Mouse (Mus musculus): ENCODE results near the gene Lrrc4c. TPM values are rescaled to one million over a fixed set of nuclear protein-coding genes. Genes with fewer than 3 reads are reported as not detected.

The Lrrc4c gene
- polyA plus RNA-seq, 1 experiment = 0.48 TPM

GRCm38 (mm10) chr2:96461566-96461965, 143.6 kb downstream of the Lrrc4c start:
- no peak overlapping the region for H3K27ac ChIP-seq (replicated peaks; ENCODE audit: low read depth, low read length)

DNA sequence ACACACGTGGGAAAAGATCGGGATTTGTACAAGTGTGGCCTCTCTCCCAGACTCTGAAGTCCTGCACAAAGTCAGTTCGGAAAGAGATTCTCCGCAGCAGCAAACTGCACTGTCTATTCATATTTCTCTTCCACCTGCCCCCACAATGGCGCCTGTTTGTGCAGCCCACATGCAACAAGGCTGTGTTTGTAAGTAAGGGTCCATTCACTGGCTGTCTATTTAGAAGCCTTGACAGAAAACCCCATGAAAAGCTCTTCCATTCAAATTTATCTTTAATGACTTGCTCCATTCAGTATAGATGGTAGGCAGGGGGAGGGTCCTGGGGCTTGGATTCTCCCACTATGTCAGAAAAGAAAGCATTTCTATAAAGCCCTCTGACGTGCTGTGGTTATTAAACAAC, 157.7 kb downstream of the Lrrc4c start:
- Histone ChIP-seq H3K4me1 (ENCODE audit: control insufficient read depth, insufficient read depth, insufficient read length, low read length) (no peaks in the 10 kb centered on the region), H3K4me3 (ENCODE audit: insufficient read depth, low read depth, low read length) (no peak overlapping the region), H3K27ac (replicated peaks; ENCODE audit: low read depth, low read length) (no peak overlapping the region)

More at GRCm38 (mm10) chr2:96461566-96461965, 143.6 kb downstream of the Lrrc4c start:
- Histone ChIP-seq H3K4me3 (ENCODE audit: insufficient read depth, low read depth, low read length) (no peak overlapping the region), H3K4me1 (ENCODE audit: control insufficient read depth, insufficient read depth, insufficient read length, low read length) (no peaks in the 10 kb centered on the region)

DNA sequence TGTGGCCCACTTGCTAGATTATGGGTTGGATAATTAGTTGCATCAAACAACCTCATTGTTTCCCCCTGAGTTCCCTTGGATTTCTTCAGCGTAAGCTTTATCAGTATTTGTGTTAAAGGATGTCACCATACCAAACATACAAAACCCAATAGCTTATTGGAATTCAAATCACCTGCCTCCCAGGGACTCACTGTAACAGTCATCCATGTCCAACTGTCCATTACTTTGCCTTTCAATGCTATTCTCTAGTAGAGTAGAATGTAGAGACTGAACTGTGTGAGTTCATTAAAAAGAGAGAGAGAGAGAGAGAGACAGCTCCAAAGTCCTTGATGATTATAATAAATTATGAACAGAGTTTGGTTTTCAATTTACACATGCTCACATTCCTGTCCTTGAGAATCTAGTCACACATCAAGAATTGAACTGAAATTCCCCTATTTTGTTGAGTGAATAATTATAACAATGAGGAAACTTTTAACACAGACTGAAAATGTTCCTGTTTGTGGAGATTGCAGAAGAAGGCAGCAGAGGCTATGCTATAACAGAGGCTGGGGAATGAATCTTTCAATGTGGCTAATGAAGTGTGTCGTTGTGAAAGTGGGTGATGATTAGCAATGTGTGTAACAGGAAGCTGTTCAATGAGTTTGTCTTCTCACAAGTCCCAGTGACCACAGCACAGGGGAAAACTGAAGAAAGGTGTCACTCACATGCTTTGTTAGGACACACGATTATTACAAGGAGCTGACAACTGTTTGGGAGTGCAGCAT, 181.3 kb downstream of the Lrrc4c start:
- Histone ChIP-seq H3K4me3 (ENCODE audit: insufficient read depth, low read depth, low read length) (no peak overlapping the region), H3K27ac (replicated peaks; ENCODE audit: low read depth, low read length) (no peak overlapping the region), H3K4me1 (ENCODE audit: control insufficient read depth, insufficient read depth, insufficient read length, low read length) (no peaks in the 10 kb centered on the region)

DNA sequence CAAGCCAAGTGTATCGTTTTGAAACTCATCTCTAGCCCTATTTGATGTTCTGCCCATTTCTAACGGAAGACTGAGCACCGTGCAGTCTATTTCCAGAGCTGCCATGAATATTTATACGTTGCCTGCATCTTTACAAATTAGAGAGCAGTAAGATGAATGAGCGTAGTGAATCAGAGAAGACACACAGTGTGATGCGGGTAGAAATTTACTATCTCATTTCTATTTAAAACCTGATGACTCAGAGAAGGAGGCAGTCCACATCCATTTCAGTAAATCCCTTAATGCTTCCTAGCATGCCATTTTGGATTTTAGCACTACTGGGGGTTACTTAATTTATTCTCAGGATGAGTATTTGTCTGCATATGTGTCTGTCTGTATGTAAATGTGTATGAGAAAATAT, 186.2 kb downstream of the Lrrc4c start:
- Histone ChIP-seq H3K4me3 (ENCODE audit: insufficient read depth, low read depth, low read length) (no peak overlapping the region), H3K27ac (replicated peaks; ENCODE audit: low read depth, low read length) (no peak overlapping the region), H3K4me1 (ENCODE audit: control insufficient read depth, insufficient read depth, insufficient read length, low read length) (no peaks in the 10 kb centered on the region)

GRCm38 (mm10) chr2:96505641-96506040, 187.7 kb downstream of the Lrrc4c start:
- no peak overlapping the region for H3K27ac ChIP-seq (replicated peaks; ENCODE audit: low read depth, low read length)
- H3K4me1 ChIP-seq (ENCODE audit: control insufficient read depth, insufficient read depth, insufficient read length, low read length) = no peaks in the 10 kb centered on the region
- H3K4me3 ChIP-seq (ENCODE audit: insufficient read depth, low read depth, low read length) = no peak overlapping the region

DNA sequence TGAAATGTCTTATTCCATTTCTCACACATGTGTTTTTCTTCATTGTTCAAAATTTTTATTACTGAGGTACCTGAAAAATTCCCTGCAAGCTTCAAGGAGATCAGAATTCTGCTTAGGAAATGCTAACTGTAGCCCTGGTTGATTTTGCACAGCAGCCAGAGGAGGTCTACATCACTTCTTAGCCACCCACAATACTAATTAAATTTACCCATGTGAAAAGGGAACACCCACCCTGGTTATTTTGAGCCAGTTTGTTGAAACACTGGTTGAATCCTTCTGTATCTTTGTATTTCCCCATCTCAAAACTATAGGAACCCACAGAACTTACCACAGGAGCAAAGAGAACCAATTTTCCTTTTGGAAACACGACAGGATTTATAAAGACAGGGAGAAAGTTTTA, 191.0 kb downstream of the Lrrc4c start:
- Histone ChIP-seq H3K4me3 (ENCODE audit: insufficient read depth, low read depth, low read length) (no peak overlapping the region), H3K4me1 (ENCODE audit: control insufficient read depth, insufficient read depth, insufficient read length, low read length) (no peaks in the 10 kb centered on the region), H3K27ac (replicated peaks; ENCODE audit: low read depth, low read length) (no peak overlapping the region)

DNA sequence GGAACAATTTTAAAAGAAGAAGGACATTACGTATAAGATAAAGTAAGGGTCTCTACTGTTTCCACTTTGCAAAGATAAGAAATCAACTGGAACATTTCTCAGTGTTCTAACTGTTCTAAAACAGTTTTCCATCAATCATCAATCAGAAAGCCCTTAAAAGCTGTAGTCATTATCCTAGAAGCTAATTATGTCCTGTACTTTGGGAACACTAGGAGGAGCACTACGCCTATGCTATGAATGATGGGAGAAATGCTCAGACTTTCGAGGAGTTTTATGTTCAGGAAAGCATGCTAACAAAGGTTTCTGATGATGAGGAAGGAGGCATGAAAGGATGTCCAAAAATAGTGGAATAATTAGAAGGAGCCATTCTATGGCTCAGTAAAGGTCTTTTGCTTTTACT, 219.5 kb downstream of the Lrrc4c start:
- Histone ChIP-seq H3K4me1 (ENCODE audit: control insufficient read depth, insufficient read depth, insufficient read length, low read length) (no peaks in the 10 kb centered on the region), H3K27ac (replicated peaks; ENCODE audit: low read depth, low read length) (no peak overlapping the region)

DNA sequence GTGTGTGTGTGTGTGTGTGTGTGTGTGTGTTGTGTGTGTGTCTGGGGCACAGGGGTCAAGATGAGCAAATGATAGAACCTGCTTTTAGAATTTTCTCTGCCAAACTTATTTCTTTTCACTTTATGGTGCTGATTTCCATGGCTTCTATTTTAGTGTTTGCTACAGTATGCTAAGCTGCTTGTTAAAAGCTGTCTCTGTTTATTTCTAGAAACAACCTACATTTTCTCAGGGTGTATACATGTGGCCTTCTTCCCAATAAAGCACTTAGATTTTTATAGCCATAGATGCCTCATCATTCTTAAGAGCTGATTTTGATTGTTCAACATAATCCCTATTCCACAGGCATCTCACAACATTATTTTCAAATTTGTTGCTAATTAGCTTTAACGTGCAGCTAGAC, 229.2 kb downstream of the Lrrc4c start:
- H3K4me3 ChIP-seq (ENCODE audit: insufficient read depth, low read depth, low read length) = no peak overlapping the region
- H3K4me1 ChIP-seq (ENCODE audit: control insufficient read depth, insufficient read depth, insufficient read length, low read length) = no peaks in the 10 kb centered on the region
- H3K27ac ChIP-seq (replicated peaks; ENCODE audit: low read depth, low read length) = no peak overlapping the region

More for the DNA sequence above, 219.5 kb downstream of the Lrrc4c start:
- H3K4me3 ChIP-seq (ENCODE audit: insufficient read depth, low read depth, low read length) = no peak overlapping the region

- no peak overlapping the region for H3K27ac ChIP-seq (replicated peaks; ENCODE audit: low read depth, low read length)
- no peaks in the 10 kb centered on the region for H3K4me1 ChIP-seq (ENCODE audit: control insufficient read depth, insufficient read depth, insufficient read length, low read length)
- H3K4me3 ChIP-seq (ENCODE audit: insufficient read depth, low read depth, low read length) = no peak overlapping the region
Observed at GRCm38 (mm10) chr2:96573755-96574154, 255.8 kb downstream of the Lrrc4c start.

DNA sequence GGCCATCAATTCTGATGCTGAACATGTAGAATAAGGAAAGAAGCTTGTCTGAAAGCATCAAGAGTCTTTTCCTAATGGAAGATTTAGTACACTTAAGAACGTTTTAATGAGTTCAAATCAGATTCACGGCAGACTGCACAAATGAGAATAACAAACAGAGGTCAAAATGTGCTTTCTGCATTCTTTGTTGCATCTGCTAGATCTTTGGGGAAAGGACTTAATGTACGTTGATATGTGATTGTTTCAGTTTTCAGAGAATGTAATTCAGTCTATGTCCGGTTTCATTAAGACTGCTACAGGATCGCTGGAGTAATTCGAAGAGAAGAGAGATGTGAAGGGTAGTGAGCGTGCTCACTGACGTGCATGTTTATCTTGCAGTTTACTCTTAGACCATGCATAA, 259.7 kb downstream of the Lrrc4c start:
- Histone ChIP-seq H3K27ac (replicated peaks; ENCODE audit: low read depth, low read length) (no peak overlapping the region), H3K4me3 (ENCODE audit: insufficient read depth, low read depth, low read length) (no peak overlapping the region)

DNA sequence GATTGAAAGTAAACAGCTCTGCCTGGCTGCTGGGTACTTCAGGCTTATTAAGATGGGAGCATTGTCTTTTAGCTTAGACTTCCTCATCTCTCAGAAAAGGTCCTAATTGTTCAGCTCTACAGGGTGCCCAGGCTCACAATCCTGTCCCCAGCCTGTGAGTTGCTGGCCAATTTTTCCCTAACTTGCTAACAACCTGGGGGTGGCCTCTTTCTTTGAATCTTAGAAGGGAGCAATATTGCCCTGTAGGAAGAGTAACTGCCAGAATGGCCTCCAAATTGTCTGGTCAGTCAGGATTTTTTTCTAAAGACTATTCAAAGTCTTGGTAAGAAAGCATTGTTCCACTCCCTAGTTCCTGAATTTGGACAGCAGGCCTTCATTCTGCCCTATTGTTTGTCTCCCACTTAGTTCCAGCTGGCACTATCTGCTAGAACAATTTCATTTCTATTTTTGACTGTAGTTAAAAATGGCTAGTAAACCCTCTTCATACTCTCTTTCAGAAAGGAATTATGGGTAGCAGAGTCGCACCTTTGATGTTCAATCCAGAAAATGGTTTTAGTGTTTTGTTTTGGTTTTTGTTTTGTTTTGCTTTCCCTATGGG, 262.3 kb downstream of the Lrrc4c start:
- Histone ChIP-seq H3K27ac (replicated peaks; ENCODE audit: low read depth, low read length) (no peak overlapping the region), H3K4me1 (ENCODE audit: control insufficient read depth, insufficient read depth, insufficient read length, low read length) (no peaks in the 10 kb centered on the region), H3K4me3 (ENCODE audit: insufficient read depth, low read depth, low read length) (no peak overlapping the region)

More for the DNA sequence above, 259.7 kb downstream of the Lrrc4c start:
- no peaks in the 10 kb centered on the region for H3K4me1 ChIP-seq (ENCODE audit: control insufficient read depth, insufficient read depth, insufficient read length, low read length)

DNA sequence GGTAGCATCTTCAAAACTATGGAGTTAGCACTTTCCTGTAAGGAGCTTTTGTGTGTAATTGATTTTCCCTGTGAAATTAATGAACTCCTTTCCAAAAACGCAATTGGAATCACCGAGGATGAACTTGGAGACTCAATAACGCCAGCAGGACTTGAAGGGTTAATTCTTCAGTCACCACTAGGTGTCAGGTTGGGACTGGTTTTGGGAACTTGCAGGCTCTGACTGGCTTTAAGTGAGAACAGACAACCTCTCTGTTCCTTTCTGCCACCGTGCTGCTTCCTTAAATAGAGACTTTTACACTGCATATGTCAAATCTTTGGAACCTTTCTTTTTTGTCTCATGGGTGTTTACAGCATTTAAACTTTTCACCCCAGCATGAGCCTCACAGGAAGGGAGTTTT, 267.7 kb downstream of the Lrrc4c start:
- Histone ChIP-seq H3K4me1 (ENCODE audit: control insufficient read depth, insufficient read depth, insufficient read length, low read length) (no peaks in the 10 kb centered on the region), H3K27ac (replicated peaks; ENCODE audit: low read depth, low read length) (no peak overlapping the region), H3K4me3 (ENCODE audit: insufficient read depth, low read depth, low read length) (no peak overlapping the region)

- Histone ChIP-seq H3K27ac (replicated peaks; ENCODE audit: low read depth, low read length) (no peak overlapping the region), H3K4me1 (ENCODE audit: control insufficient read depth, insufficient read depth, insufficient read length, low read length) (no peaks in the 10 kb centered on the region), H3K4me3 (ENCODE audit: insufficient read depth, low read depth, low read length) (no peak overlapping the region)
Observed at GRCm38 (mm10) chr2:96604801-96605200, 286.8 kb downstream of the Lrrc4c start.

- Histone ChIP-seq H3K27ac (replicated peaks; ENCODE audit: low read depth, low read length) (no peak overlapping the region), H3K4me3 (ENCODE audit: insufficient read depth, low read depth, low read length) (no peak overlapping the region), H3K4me1 (ENCODE audit: control insufficient read depth, insufficient read depth, insufficient read length, low read length) (no peaks in the 10 kb centered on the region)
Observed at GRCm38 (mm10) chr2:96614121-96614520, 296.2 kb downstream of the Lrrc4c start.

GRCm38 (mm10) chr2:96618691-96619205, 300.8 kb downstream of the Lrrc4c start:
- H3K4me1 ChIP-seq (ENCODE audit: control insufficient read depth, insufficient read depth, insufficient read length, low read length) = no peaks in the 10 kb centered on the region
- H3K27ac ChIP-seq (replicated peaks; ENCODE audit: low read depth, low read length) = no peak overlapping the region
- H3K4me3 ChIP-seq (ENCODE audit: insufficient read depth, low read depth, low read length) = no peak overlapping the region

- Histone ChIP-seq H3K27ac (replicated peaks; ENCODE audit: low read depth, low read length) (no peak overlapping the region), H3K4me3 (ENCODE audit: insufficient read depth, low read depth, low read length) (no peak overlapping the region), H3K4me1 (ENCODE audit: control insufficient read depth, insufficient read depth, insufficient read length, low read length) (no peaks in the 10 kb centered on the region)
Observed at GRCm38 (mm10) chr2:96667113-96667512, 349.1 kb downstream of the Lrrc4c start.
